Mouse (Mus musculus): ENCODE measurements at regions not wholly inside any gene's neighbourhood (a gene's known extent, or its start where the extent isn't known, plus 50 kb on each side); places are given as distances from the start of the nearest gene placed in this dataset.

DNA sequence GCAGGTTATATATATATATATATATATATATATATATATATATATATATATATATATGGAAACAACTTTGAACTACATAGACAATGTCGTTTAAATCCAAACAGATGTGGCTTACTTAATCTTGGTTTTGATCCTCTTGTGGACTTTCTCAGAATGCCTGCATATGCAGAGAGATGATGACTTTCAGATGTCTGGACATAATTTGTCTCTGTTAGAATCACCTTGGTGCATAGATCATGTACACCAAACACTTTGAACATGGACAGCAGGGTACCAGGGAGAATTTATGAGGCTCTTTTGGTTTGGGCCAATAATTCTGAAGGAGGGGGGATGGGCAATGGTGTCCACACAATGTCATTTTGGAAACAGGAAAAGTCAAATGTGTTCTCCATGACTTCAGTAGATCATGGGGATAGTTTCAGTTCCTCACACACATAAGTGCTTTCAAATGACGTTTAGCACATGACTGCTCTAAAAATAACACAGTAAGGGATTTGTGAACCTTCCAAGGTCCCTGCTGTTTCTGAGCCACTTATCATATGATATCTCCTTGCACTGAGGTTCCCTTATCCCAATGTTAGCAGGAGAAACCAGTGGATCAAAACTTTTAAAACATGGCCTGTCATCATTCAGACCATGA is 177.4 kb upstream of the Pdzrn3 start:
- no peaks in the 10 kb centered on the region for H3K27me3 ChIP-seq (ENCODE audit: control insufficient read depth, insufficient read depth, low read length)
- H3K27ac ChIP-seq (replicated peaks; ENCODE audit: low read depth, low read length) = no peak overlapping the region
- H3K4me2 ChIP-seq (ENCODE audit: low read depth, low read length) = no peak overlapping the region
- ATAC-seq (replicated peaks; ENCODE audit: insufficient number of reproducible peaks, low FRiP score, low TSS enrichment, low read depth) (no peak), DNase-seq (ENCODE audit: low spot score) (peak; percentile 65)
- no peaks in the 10 kb centered on the region for H3K9me3 ChIP-seq (replicated peaks; ENCODE audit: control insufficient read depth, low read length)
- H3K4me3 ChIP-seq (ENCODE audit: low read depth, low read length) = no peak overlapping the region
- no peak overlapping the region for H3K9ac ChIP-seq (replicated peaks; ENCODE audit: low read length)
- H3K4me1 ChIP-seq (ENCODE audit: control insufficient read depth, insufficient read depth, low read length) = no peaks in the 10 kb centered on the region
- H3K36me3 ChIP-seq (replicated peaks; ENCODE audit: control insufficient read depth, insufficient read depth, low read depth, low read length) = no peaks in the 10 kb centered on the region
- WGBS = 47% methylated on average over 2 of the region's 2 CpGs

DNA sequence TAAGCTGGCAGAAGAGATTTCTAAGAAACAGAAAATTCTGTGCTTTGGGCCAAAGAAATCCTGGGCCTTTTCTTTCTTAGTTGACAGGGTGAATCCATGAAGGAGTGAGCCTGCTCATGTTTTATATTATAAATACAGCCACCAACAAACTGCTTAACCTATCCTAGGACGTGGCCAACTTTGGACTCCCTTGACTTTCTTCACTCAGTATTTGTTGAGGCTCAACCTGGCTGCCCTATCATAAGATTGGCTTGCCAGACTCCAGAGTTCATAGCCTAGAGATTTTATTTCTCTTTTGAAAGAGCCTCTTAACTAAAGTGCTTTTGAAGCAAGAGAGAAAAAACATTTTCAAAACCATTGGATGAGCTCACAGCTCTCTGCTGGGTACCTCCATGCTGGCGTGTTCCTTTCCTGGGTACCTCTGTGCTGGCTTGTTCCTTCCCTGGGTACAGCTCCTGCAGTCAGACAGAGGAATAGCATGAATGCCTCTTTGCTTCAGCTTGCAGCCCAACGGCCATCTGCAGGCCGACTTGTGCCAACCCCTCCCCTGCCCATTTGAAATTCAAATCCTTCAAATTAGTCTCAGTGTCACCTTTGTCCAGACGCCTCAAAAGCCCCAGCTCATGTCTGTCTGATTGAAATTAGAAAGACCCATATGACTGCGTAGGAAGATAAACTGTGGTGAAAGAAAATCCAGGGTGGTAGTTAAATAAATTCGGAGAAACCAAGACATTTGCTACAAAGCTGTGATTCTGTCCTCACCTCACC is 173.0 kb upstream of the Pdzrn3 start:
- Histone ChIP-seq H3K27ac (replicated peaks; ENCODE audit: low read depth, low read length) (no peak overlapping the region), H3K27me3 (ENCODE audit: control insufficient read depth, insufficient read depth, low read length) (no peaks in the 10 kb centered on the region), H3K9me3 (replicated peaks; ENCODE audit: control insufficient read depth, low read length) (no peaks in the 10 kb centered on the region), H3K4me1 (ENCODE audit: control insufficient read depth, insufficient read depth, low read length) (no peaks in the 10 kb centered on the region), H3K4me2 (ENCODE audit: low read depth, low read length) (no peak overlapping the region), H3K9ac (replicated peaks; ENCODE audit: low read length) (no peak overlapping the region), H3K36me3 (replicated peaks; ENCODE audit: control insufficient read depth, insufficient read depth, low read depth, low read length) (no peaks in the 10 kb centered on the region), H3K4me3 (ENCODE audit: low read depth, low read length) (no peak overlapping the region)
- WGBS = 26% methylated on average over 7 of the region's 7 CpGs
- DNase-seq (ENCODE audit: low spot score) = no peak
- ATAC-seq (replicated peaks; ENCODE audit: insufficient number of reproducible peaks, low FRiP score, low TSS enrichment, low read depth) = 0 out of 2 replicates have a peak, but pooled peaks have one; percentile 29

GRCm38 (mm10) chr6:101537581-101537980 is 159.9 kb upstream of the Pdzrn3 start:
- H3K4me1 ChIP-seq (ENCODE audit: control insufficient read depth, insufficient read depth, low read length) = no peaks in the 10 kb centered on the region
- H3K4me3 ChIP-seq (ENCODE audit: low read depth, low read length) = no peak overlapping the region
- H3K27me3 ChIP-seq (ENCODE audit: control insufficient read depth, insufficient read depth, low read length) = no peaks in the 10 kb centered on the region
- no peaks in the 10 kb centered on the region for H3K36me3 ChIP-seq (replicated peaks; ENCODE audit: control insufficient read depth, insufficient read depth, low read depth, low read length)
- no peaks in the 10 kb centered on the region for H3K9me3 ChIP-seq (replicated peaks; ENCODE audit: control insufficient read depth, low read length)
- no peak overlapping the region for H3K27ac ChIP-seq (replicated peaks; ENCODE audit: low read depth, low read length)
- H3K4me2 ChIP-seq (ENCODE audit: low read depth, low read length) = no peak overlapping the region
- DNase-seq (ENCODE audit: low spot score) (no peak), ATAC-seq (replicated peaks; ENCODE audit: insufficient number of reproducible peaks, low FRiP score, low TSS enrichment, low read depth) (no peak)
- H3K9ac ChIP-seq (replicated peaks; ENCODE audit: low read length) = no peak overlapping the region
- 89% methylated on average over 5 of the region's 5 CpGs for WGBS

DNA sequence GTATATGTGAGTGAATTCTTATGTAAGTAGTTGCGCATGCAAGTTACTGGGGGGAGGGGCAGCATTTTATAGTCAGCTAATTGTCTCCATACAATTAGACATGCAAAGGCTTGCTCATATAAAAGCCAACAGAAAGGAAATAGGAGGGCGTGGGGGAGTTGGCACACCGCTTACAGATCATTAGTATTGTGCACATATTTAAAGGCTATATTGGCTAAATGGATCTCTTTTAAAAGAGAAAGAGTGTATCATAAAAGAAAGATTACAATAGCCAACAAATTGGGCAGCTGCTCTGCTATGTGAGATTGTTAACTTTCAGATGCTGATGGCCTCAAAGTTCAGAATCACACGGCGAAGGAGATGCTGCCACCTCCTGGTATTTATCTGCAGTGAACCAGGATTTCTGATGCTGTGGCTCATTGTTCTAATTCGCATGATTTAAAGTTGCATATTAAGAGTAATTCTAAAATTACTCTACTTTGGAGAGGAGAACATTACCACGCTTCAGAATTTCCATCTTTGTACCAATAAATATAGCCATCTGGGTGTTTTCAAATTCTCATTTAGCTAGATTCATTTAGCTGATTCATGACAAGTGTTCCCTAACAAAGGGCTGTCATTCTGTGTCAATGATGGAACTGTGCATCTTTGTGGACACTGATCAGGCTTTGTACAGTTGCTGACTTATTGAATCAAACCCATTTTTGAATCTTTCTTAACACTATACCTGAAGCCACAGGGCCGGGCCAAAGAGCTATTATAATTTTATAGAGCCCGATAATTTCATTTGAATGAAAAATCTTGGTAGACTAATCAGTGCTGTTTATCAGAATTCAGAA is 156.7 kb upstream of the Pdzrn3 start:
- Histone ChIP-seq H3K9ac (replicated peaks; ENCODE audit: low read length) (no peak overlapping the region), H3K9me3 (replicated peaks; ENCODE audit: control insufficient read depth, low read length) (no peaks in the 10 kb centered on the region), H3K36me3 (replicated peaks; ENCODE audit: control insufficient read depth, insufficient read depth, low read depth, low read length) (no peaks in the 10 kb centered on the region), H3K4me3 (ENCODE audit: low read depth, low read length) (no peak overlapping the region), H3K27ac (replicated peaks; ENCODE audit: low read depth, low read length) (no peak overlapping the region), H3K4me1 (ENCODE audit: control insufficient read depth, insufficient read depth, low read length) (no peaks in the 10 kb centered on the region; the same call in 1 of the 2 replicates), H3K27me3 (ENCODE audit: control insufficient read depth, insufficient read depth, low read length) (no peaks in the 10 kb centered on the region), H3K4me2 (ENCODE audit: low read depth, low read length) (no peak overlapping the region)
- DNase-seq (ENCODE audit: low spot score) (peak; percentile 75), ATAC-seq (replicated peaks; ENCODE audit: insufficient number of reproducible peaks, low FRiP score, low TSS enrichment, low read depth) (no peak; the same call in 1 of the 2 replicates)
- 47% methylated on average over 9 of the region's 9 CpGs for WGBS

GRCm38 (mm10) chr6:101532436-101532835 is 154.7 kb upstream of the Pdzrn3 start:
- H3K4me2 ChIP-seq (ENCODE audit: low read depth, low read length) = no peak overlapping the region
- DNase-seq (ENCODE audit: low spot score) = no peak
- H3K27me3 ChIP-seq (ENCODE audit: control insufficient read depth, insufficient read depth, low read length) = no peaks in the 10 kb centered on the region
- H3K9ac ChIP-seq (replicated peaks; ENCODE audit: low read length) = no peak overlapping the region
- no peak for ATAC-seq (replicated peaks; ENCODE audit: insufficient number of reproducible peaks, low FRiP score, low TSS enrichment, low read depth)
- 61% methylated on average over 7 of the region's 7 CpGs for WGBS
- H3K27ac ChIP-seq (replicated peaks; ENCODE audit: low read depth, low read length) = no peak overlapping the region
- no peaks in the 10 kb centered on the region for H3K36me3 ChIP-seq (replicated peaks; ENCODE audit: control insufficient read depth, insufficient read depth, low read depth, low read length)
- H3K4me3 ChIP-seq (ENCODE audit: low read depth, low read length) = no peak overlapping the region
- no peaks in the 10 kb centered on the region for H3K9me3 ChIP-seq (replicated peaks; ENCODE audit: control insufficient read depth, low read length)
- H3K4me1 ChIP-seq (ENCODE audit: control insufficient read depth, insufficient read depth, low read length) = no peaks in the 10 kb centered on the region; the same call in 1 of the 2 replicates

- WGBS = 73% methylated on average over 5 of the region's 5 CpGs
- H3K36me3 ChIP-seq (replicated peaks; ENCODE audit: control insufficient read depth, insufficient read depth, low read depth, low read length) = no peaks in the 10 kb centered on the region
- DNase-seq (ENCODE audit: low spot score) = no peak
- no peaks in the 10 kb centered on the region for H3K9me3 ChIP-seq (replicated peaks; ENCODE audit: control insufficient read depth, low read length)
- H3K4me1 ChIP-seq (ENCODE audit: control insufficient read depth, insufficient read depth, low read length) = no peaks in the 10 kb centered on the region; the same call in 1 of the 2 replicates
- no peak overlapping the region for H3K27ac ChIP-seq (replicated peaks; ENCODE audit: low read depth, low read length)
- H3K4me3 ChIP-seq (ENCODE audit: low read depth, low read length) = no peak overlapping the region
- no peaks in the 10 kb centered on the region for H3K27me3 ChIP-seq (ENCODE audit: control insufficient read depth, insufficient read depth, low read length)
- no peak overlapping the region for H3K9ac ChIP-seq (replicated peaks; ENCODE audit: low read length)
- no peak for ATAC-seq (replicated peaks; ENCODE audit: insufficient number of reproducible peaks, low FRiP score, low TSS enrichment, low read depth)
- no peak overlapping the region for H3K4me2 ChIP-seq (ENCODE audit: low read depth, low read length)
Observed at GRCm38 (mm10) chr6:101531914-101532313, 154.2 kb upstream of the Pdzrn3 start.

GRCm38 (mm10) chr6:101525129-101525528 is 147.4 kb upstream of the Pdzrn3 start:
- ATAC-seq (replicated peaks; ENCODE audit: insufficient number of reproducible peaks, low FRiP score, low TSS enrichment, low read depth) (no peak), DNase-seq (ENCODE audit: low spot score) (no peak)
- WGBS = 42% methylated on average over 2 of the region's 2 CpGs

More at GRCm38 (mm10) chr6:101525129-101525528, 147.4 kb upstream of the Pdzrn3 start:
- Histone ChIP-seq H3K4me1 (ENCODE audit: control insufficient read depth, insufficient read depth, low read length) (no peaks in the 10 kb centered on the region), H3K9me3 (replicated peaks; ENCODE audit: control insufficient read depth, low read length) (no peaks in the 10 kb centered on the region), H3K9ac (replicated peaks; ENCODE audit: low read length) (no peak overlapping the region), H3K4me3 (ENCODE audit: low read depth, low read length) (no peak overlapping the region), H3K27me3 (ENCODE audit: control insufficient read depth, insufficient read depth, low read length) (no peaks in the 10 kb centered on the region), H3K27ac (replicated peaks; ENCODE audit: low read depth, low read length) (no peak overlapping the region), H3K36me3 (replicated peaks; ENCODE audit: control insufficient read depth, insufficient read depth, low read depth, low read length) (no peaks in the 10 kb centered on the region), H3K4me2 (ENCODE audit: low read depth, low read length) (no peak overlapping the region)
